Mouse (Mus musculus): ENCODE measurements around the gene Btd.
"Not testable (repeated sequence)": the region's sequence is repeated elsewhere in the genome, so short reads cannot be mapped to it uniquely, and the experiment has no call there.

The Btd gene

GRCm38 (mm10) chr14:31640890-31641505 is at the start of gene Btd, which contains the start of gene Hacl1:
TSS of gene Btd (plus strand) at chr14:31641028.
TSS of gene Hacl1 (minus strand) at chr14:31641286.
- DNase-seq, result peak; percentile 94

GRCm38 (mm10) chr14:31591243-31591642 is 49.6 kb upstream of the Btd start, which contains the start of gene Colq:
TSS of gene Colq (minus strand) at chr14:31591343.
- DNase-seq, result no peak

GRCm38 (mm10) chr14:31593036-31593435 is 47.8 kb upstream of the Btd start:
- no peak for DNase-seq

GRCm38 (mm10) chr14:31594693-31595092 is 46.1 kb upstream of the Btd start:
- no peak for DNase-seq

GRCm38 (mm10) chr14:31596408-31596807 is 44.4 kb upstream of the Btd start:
- DNase-seq, result no peak

GRCm38 (mm10) chr14:31597446-31597845 is 43.4 kb upstream of the Btd start:
- DNase-seq, result no peak

GRCm38 (mm10) chr14:31601908-31602615 is 38.8 kb upstream of the Btd start:
- no peak for DNase-seq

- DNase-seq, result not testable (repeated sequence)
These were observed 38.2 kb upstream of the Btd start for GRCm38 (mm10) chr14:31602616-31602979.

- DNase-seq, result peak; percentile 51
These were observed 35.9 kb upstream of the Btd start for GRCm38 (mm10) chr14:31604916-31605315.

GRCm38 (mm10) chr14:31605514-31605913 is 35.3 kb upstream of the Btd start:
- DNase-seq, result no peak

GRCm38 (mm10) chr14:31611986-31612385 is 28.8 kb upstream of the Btd start:
- no peak for DNase-seq

- no peak for DNase-seq
These were observed 27.2 kb upstream of the Btd start for GRCm38 (mm10) chr14:31613671-31614070.

GRCm38 (mm10) chr14:31617204-31617603 is 23.6 kb upstream of the Btd start:
- no peak for DNase-seq

GRCm38 (mm10) chr14:31617997-31618396 is 22.8 kb upstream of the Btd start:
- DNase-seq, result no peak

GRCm38 (mm10) chr14:31620591-31621223 is 20.1 kb upstream of the Btd start:
- no peak for DNase-seq

- no peak for DNase-seq
These were observed 18.1 kb upstream of the Btd start for GRCm38 (mm10) chr14:31622748-31623147.

- DNase-seq, result no peak
These were observed 10.2 kb upstream of the Btd start for GRCm38 (mm10) chr14:31630677-31631076.

GRCm38 (mm10) chr14:31640346-31640889 is 410 bp upstream of the Btd start, which contains the start of gene Gm49387:
TSS of gene Gm49387 (minus strand) at chr14:31640878.
- DNase-seq, result no peak

- DNase-seq, result no peak
These were observed 803 bp downstream of the Btd start for GRCm38 (mm10) chr14:31641506-31642155.

- no peak for DNase-seq
These were observed 3.5 kb downstream of the Btd start for GRCm38 (mm10) chr14:31644183-31644830.

- no peak for DNase-seq
These were observed 4.2 kb downstream of the Btd start for GRCm38 (mm10) chr14:31644931-31645547.

GRCm38 (mm10) chr14:31645920-31646319 is 5.1 kb downstream of the Btd start:
- no peak for DNase-seq

Measured in lung, postnatal 10 days (tissue).